Mouse (Mus musculus) cerebellum, postnatal 25 days (tissue): ENCODE results near the gene Med13l.

Source experiments
- DNase-seq, 2 experiments: peaks; one replicate each; pipeline ENCODE4 v3.0.0; 2021; ENCODE audit warnings: mixed read lengths in 2 of 2

Med13l gene

DNA sequence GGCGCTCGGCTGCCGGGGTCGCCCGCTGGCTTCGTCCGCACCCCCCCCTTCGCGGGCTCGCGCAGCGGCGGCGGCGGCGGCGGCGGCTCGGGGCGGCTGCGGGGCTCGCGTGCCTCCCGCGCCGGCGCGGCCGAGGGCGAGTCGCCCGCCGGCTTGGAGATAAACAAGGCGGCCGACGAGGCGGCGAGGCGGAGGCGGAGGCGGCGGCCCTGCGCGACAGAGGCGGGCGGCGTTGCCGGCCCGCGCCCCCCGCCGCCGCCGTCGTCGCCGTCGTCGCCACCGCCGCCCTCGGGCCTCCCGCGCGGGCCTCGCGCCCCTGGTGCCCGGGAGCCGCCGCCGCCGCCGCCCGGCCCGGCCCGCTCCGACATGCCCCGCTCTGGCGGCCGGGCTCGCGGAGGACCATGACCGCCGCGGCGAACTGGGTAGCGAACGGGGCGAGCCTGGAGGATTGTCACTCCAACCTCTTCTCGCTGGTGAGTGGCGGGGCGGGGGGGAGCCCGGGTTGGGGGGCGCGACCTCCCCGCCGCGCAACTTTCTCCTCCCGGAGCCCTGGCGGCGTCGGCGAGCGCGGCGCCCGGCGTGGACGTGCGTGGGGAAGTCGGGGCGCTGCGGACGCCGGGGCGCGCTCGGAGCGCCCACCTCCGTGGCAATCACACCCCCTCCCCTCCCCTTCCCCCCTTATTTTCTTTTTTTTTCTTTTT lies at the start of gene Med13l:
Gene Med13l, plus strand, starts transcription at position 295 of the 701 bp plus-strand sequence.
- DNase-seq = peak; percentile 70 to 72

DNA sequence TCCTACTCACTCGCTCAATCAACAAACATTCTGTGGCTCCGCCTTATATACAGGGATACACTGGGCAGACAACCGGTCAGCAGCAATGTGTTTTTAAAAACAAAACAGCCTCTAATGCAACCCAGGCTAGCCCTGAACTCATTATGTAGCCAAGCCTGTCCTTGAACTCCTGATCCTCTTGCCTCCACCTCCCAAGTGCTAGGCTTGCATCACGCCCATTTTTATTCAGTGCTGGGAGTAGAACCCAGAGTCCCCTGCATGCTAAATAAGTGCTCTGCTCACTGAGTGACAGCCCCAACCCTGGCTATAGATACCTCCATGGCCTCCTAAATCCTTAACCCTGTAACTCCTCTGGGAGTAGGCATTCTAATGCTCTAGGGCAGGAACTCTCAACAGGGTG lies 49.5 kb upstream of the Med13l start:
- no peak for DNase-seq

DNA sequence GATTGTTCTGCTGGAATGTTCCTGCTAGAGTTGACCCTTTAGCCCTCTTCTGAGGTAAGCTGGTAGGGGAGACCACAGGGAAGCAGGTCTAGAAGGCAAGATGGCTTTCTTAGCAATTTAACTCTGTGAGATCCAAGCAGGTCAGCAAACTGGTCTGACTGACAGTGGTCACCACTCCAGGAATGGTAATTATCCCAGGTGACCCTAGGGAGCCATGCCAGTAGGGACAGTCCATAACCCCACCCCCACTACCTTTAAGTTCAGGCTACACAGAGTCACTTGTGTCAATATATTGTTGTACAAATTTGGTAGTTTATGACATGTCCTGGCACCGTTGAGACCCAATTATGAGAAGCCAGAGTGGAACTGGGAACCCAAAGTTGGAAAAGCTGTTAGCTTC lies 47.5 kb upstream of the Med13l start:
- no peak for DNase-seq

DNA sequence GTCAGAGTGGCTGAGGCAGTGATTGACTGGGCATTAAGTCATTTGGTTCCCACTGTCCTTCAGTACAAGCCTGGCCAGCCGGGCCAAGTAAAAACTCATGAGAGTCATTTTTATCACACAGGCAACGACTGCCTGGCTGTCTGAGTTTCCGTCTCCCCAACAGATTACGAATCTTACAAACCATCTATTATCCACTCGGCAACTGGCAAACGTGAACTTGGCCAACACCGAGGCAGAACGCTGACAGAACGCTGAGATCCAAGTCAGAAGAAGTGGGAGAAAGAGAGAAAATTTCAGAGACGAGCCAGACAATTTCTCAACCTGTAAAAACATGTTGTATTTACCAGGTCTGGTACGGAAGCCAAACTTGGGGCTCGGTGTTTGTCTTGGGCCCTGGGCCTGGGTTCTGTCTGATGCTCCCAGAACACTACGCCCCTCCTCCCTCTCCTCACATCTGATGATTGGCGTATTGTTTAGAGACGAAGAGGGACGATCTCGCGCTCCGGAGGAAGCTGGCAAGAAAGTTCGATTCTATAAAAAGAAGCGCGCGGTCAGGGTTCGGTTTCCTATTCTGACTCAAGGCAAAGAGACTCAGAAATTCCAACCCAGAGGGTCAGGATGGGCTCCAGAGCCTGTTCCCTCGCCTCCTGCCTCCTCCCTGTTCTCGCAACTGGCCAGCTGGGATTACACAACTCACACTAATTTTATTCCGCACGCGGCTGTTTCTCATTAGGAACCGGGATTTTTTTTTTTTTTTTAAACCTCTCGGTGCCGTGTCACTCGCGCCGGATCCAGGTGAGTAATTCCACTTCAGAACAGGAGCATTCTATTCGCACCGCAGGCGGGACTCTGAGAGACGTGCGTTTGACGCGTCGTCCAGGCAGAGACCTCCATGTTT lies 46.6 kb upstream of the Med13l start:
- DNase-seq = peak; percentile 36 to 50

DNA sequence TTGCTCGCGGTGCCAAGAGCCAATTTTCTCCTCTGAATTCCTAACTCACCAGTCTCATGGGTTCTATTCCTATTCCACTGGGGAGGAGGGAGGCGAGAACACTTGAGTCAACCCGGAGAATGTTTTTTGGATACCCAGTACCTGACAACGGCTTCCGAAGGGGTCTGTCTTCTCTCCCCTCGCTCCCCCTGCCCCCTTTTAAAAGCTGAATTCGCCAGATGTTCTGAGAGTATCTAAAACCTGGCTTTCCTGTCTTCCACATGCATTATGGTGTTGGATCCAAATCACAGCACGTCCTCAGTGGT lies 46.0 kb upstream of the Med13l start:
- DNase-seq = no peak

DNA sequence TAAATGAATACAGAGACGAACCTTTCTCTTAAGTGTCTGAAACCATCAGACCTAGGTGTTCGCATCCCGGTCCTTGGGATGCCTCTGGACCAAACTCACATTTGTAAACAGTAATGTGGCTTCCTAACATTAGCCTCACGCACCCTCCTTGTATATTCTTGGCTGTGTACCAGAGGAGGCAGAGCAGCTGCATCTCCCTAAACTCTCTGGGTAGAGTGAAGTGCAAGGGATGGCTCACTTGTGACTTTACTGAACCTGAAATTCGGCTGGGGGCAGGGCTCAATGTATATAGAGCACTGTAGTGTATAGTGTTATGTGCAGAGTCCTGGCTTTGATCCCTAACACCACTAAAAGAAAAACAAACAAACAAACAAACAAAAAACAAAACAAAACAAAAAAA lies 45.6 kb upstream of the Med13l start:
- no peak for DNase-seq

DNA sequence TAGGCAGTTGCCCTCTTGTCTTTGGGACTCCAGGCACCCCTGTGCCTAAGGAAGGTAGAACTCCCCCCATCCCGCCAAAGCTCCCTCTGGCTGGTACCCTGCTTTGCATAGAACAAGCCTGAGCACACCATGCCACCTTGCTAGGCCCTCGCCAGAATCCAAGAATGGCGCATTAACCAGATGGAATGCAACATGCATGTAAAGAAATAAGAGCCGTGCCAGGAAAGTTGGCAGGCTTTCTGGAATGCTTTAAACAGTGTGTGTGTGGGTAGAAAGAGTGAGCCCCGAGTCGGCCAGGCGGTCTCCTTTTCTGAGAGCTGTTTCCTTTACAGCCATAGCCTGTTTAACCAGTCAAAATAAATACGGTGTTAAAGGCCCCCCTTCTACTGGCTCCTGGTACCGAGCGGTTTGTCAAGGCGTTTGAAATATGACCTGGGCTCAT lies 45.2 kb upstream of the Med13l start:
- DNase-seq = peak; percentile 11 to 14

DNA sequence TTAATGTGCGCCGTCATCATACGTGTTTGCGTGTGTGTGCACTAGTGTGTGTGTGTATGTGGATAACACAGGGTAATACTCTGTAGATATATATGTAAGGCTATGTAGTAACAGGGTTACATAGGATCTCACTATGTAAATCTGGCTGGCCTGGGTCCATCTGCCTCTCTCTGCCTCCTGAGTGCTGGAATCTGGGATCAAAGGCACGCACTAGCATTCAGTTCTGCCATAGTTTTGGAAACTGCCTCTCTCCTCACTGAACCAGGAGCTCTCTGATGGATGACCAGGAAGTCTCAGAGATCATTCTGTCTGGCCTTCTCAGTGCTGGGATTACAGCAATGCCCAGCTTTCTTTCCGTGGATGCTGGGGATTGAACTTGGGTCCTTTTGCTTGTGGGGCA lies 44.4 kb upstream of the Med13l start:
- DNase-seq = no peak

DNA sequence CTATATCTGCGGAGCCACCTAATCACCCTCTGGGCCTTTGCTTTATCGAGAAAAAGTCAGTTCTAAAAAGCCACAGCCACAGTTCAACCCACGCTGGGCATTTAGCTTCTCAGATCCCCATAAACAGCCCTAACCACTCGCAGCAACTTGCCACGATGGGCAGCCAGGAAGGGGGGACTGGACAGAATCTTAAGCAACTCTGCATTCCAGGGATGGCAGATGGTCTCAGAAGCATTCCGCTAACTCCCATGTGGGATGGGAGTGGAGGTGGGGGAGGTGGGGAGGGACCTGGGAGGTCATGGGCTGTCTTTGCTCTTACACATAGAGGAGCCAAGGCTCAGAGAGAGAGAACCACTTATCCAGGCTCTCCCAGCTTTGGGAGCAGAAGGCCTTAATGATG lies 44.0 kb upstream of the Med13l start:
- DNase-seq = no peak

DNA sequence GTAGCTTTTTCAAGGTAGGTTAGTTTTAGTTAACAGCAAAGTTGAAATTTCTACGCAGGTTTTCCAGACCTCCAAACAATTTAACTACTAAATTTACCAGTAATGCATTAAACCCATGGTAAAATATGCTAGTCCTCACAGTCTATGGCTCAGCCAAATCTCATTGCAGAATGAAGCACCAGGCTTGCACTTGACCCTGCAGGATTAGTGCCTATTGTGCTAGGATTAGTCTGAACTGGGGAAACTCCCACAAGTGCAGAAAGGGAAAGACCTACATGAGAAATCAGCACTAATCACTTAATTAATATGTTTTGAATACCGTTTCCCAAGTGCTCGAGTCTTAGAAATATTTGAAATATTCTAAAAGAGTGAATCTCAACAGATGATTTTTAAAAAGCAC lies 40.0 kb upstream of the Med13l start:
- DNase-seq = no peak

DNA sequence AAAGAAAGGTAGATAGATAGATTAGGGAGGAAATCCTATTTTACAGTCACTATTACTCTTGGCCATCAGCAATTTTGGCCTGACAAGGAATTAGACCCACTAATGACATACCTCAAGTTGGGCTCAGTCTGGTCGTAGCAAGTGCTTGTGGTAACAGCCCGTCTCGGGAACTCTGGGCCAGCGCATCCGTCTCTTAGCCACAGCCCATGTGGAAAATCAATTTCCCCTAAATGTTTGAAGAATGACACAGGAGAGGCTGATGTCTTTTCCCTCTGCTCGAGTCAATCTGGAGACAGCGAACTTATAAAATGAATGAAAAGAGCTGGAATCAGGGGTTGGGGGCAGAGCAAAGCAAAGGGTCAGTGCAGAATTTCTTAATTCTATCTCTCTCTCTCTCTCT lies 36.1 kb upstream of the Med13l start:
- no peak for DNase-seq

DNA sequence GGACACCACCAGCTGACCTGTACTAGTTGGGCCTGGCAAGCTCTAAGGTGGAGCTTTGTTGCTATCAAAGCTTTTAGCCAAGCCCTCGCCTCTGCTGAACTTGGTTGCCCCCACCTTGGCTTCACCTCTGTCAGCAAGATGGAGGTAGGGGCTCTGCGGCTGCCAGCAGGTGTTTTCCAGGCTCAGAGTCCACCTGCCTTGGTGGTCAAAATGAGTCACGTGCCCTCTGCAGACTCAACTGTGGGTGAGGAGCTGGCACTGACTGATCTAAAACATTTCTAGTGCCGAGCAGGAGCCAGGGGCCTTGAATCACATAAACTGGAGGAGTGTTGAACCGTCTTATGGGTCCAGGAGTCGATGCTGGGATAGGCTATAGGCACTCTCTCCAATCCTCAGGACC lies 34.8 kb upstream of the Med13l start:
- DNase-seq = no peak

DNA sequence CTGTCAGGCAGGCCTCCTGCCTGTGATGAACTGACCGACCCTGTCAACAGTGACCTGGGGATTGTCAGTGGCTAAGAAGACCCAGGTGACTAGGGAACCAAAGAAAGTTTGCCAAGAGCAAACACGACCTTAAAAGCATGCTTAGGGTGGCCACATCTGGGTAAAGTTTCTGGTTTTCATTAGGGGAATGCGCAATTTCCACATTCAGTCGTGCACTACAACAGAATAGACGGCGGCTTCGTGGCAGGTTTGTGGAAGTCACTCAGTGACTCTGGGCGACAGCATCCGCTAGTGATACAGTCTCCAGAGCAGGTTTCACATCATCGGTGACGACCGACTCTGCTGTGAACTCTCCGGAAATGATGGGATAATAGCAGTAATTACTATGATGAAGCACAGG lies 34.0 kb upstream of the Med13l start:
- no peak for DNase-seq

DNA sequence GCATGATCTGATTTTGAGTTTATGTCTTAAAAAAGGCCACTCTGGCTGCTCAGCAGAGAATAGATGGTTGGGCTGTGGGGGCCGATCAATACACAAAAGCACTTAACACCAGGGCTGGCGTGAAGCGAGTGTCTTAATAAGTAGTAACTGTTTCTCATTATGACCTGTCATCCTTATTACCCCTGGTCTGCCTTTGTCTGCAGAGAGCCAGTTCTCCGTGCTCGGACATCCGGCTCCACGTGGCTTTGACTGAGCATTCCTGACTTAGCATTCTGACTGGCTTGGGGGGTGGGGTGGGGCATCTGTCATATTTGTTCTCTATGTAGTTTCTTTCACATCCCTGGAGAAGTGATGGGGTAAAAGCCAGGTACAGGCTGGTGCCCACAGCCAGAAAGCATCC lies 31.2 kb upstream of the Med13l start:
- DNase-seq = no peak

DNA sequence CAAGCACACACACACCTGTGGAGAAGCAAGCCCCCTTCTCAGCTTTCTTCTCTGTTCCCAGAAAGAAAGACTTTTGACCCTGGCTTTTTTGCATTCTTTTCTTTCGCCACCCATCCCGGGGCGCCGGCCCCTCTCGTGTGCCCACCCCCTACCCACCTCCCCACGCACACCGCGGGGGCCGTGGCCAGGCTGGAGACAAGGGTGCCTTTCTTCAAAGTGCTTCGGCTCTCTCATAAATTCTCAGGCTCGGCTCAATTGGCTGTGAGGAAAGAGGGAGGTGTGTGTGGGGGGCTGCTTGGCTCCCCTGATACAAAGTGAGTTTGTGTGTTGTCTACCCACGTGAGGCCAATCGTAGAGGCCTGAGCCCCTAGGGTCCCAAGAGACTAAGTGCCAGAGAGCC lies 28.4 kb upstream of the Med13l start:
- DNase-seq = no peak

DNA sequence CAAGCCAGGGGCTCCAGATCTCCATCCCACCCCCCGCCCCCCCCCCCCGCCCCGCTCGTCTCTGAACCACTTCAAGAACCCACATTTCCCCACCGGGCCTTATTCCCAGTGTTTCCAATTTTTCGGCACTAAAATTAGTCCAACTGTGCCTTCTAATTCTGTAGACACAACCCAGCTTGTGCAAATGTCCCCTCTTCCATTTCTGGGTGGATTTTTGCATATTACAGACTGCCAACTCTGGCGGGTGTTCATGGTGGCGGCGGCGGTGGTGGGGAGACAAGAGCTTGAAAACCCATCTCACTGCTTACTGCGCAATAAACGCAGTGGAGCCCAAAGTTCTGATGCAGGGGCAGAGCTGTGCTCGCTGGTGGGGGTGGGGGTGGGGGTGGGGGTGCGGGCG lies 27.8 kb upstream of the Med13l start:
- DNase-seq = no peak

DNA sequence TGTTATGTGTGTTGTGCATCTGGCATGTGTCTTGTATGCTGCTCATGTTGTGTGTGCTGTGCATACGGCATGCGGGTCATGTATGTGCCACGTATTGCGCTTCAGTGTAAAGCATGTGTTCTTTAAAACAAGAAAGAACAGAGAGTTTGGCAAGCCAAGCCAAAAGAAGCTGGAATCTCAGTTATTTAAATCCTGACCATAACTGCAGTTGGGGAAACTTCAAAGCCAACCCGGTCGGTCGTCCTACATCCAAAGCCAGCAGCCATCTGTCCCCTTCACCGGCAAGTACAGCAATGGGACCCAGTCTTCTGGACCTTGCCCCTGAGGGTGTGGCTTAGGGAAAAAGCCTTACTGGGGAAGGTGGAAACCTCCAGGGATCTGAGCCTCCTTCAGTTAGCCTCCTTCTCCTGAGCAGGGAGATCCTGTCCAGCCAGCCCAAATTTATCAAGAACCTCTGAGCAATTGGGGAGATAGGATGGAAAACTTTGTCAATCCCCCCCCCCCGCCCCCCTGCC lies 26.0 kb upstream of the Med13l start:
- no peak for DNase-seq

DNA sequence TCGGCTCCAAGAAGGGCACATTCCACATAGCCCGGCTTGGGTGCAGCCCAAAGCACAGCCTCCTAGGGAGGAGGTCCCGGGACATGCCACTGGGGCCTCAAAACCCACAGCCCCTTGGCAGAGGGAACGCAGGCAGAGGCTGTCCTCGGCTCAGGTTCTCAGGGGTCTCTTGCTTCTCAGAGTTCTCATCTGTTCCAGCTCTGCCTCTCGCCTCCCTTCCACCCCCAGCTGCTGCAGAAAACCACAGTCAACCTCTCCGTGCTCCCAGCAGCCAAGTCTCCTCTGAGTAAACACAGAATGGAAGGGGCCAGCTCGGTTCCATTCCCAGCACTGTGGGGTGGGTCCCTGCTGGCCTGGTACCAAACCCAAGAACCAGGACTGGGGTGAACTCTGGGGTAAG lies 25.3 kb upstream of the Med13l start:
- DNase-seq = no peak

DNA sequence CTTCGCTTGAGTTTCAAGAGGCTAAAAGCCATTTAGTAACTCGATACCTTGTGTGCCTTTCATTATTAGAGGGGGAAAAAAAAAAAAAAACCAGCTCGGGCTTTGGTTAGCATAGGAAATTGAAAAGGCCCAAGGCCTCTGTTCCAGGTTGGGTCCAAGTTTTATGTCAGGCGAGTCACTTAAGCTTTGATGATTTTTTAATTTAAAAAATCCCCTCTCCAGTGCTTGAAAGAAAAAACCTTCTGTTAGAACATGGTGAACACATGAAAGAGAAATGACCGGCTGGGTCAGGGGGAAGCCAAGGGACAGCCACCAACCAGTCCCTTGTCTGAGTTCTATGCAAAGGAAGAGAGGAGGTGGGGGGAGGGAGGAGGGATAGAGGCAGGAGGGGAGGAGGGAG lies 22.0 kb upstream of the Med13l start:
- DNase-seq = no peak

DNA sequence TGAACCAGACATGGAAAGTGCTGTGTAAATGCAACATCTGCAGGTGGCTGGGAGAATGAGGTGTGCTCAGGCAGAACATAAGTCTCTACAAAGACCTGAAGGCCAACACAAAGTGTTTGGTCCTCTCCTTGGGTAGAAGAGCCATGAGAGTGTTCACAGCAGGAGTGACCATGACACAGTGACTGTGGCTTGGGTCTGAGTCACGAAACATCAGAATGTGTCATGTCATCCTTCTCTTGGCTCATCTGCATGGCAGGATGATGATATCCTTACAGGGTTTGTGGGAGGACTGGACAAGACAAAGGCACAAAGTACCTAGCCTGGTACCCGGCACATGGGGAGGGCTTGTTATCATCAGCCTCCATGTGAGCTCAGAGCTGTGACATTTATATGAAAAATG lies 16.7 kb upstream of the Med13l start:
- DNase-seq = no peak

DNA sequence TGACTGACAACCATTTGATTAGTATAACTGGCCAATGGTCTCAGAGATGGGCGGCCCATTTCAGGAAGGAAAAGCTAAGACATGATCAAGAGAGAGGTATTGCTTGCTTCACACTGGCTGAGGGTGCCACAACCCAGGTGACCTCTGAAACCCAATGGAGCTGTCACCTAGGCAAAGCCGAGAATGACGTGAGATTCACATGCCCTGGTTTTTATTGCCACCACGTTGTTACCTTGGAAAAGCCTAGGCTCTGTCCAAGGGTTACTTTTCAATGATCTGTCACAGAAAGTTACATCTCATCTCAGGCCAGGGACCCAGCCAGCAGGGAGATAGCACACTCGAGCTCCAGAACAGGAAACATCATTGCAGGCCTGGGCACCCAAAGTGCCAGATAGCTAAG lies 10.0 kb upstream of the Med13l start:
- DNase-seq = no peak

DNA sequence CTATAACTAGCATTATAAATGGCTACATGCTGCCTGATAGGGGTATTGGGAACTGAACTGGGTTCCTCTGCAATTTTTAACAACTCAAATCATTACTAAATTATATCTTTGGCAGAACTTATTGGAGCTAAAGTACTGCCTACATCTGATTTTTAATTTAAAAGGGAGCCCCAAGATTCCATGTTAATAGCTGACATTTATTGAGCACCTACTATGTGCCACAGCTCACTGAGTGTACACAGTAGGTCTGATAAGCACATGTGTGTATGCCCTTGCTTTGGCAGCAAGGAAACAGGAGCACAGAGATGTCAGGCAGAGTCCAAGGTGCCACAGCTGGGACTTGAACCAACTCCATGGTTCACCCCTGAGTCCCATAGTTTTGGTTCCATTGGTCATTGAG lies 7.2 kb upstream of the Med13l start:
- no peak for DNase-seq

DNA sequence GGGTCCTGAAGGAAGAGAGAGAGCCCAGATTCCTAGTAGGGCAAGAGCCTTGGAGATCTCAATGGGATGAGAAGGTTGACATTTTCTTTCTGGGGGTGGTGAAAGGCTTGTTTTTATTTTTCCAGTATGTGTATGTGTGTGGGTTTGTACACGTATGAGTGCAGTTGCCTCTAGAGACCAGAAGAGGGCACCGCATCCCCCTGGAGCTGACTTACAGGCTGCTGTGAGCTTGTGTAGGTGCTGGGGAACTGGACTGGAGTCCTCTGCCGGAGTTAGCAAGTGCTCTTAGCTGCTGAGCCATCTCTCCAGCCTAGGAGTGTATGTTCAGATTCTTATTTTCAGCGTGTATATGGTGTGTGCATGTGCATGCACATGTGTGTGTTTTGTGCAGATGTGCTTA lies 5.2 kb upstream of the Med13l start:
- DNase-seq = no peak

DNA sequence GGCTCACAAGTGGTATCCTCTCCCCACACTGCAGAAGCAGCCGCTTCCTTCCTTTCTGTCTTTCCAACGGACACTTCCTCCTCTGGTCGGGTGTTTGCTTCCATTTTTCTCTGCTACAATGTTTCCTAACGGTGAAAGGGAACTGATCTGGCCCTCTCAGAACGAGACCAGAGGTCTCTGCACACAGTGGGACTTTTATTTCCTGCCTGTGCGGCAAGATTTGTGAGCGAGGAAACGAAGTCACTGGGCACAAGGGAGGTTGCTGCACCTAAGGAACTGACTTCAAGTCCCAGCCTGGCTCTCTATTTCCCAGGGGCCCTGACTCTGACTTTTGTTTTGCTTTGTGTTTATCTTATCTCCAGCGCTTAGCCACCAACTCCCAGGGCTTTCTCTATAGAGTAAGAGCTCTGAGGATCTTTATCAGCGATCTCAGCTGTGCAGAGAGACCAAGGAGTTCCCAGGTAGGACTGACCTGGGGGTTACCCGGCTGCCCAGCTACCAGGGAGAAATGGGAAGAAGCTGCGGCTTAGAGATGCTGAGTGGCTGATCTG lies 4.0 kb upstream of the Med13l start:
- DNase-seq = no peak
